Mouse (Mus musculus): ENCODE measurements at regions not wholly inside any gene's neighbourhood (a gene's known extent, or its start where the extent isn't known, plus 50 kb on each side); places are given as distances from the start of the nearest gene placed in this dataset.
"Not testable (repeated sequence)": the region's sequence is repeated elsewhere in the genome, so short reads cannot be mapped to it uniquely, and the experiment has no call there.

DNA sequence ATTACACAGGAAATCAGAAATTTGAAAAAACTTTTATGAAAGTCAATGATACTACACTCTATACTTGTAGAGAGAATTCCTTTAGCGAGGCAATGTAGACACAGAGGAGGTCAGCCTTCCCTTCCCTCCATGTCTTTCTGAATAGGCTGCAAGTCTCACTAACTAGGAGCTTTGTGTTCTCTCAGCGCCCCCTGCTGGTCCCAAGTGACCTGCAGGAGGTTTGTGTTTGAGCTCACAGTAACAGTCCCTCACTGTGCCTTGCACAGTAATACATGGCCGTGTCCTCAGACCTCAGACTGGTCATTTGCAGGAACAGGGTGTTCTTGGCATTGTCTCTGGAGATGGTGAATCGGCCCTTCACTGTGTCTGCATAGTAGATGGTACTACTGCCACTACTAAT lies 315.2 kb downstream of the Adam6a start:
- 37% methylated on average over 4 of the region's 4 CpGs for WGBS
- H3K4me1 ChIP-seq (ENCODE audit: control insufficient read depth, insufficient read depth, insufficient read length, low read length): no peaks in the 10 kb centered on the region
- H3K27ac ChIP-seq (ENCODE audit: insufficient read depth, low read depth, low read length): no peak overlapping the region
- TF ChIP-seq POLR2A (IDR thresholded peaks at IDR 0.05; ENCODE audit: low read depth, low read length) (no peak), CTCF (IDR thresholded peaks at IDR 0.05; ENCODE audit: extremely low read depth, insufficient read length, insufficient replicate concordance, low read depth, low read length) (peak; percentile 53; the same call in 1 of the 2 replicates)
- no peak overlapping the region for H3K4me3 ChIP-seq (ENCODE audit: low read depth, low read length)
- H3K27me3 ChIP-seq (ENCODE audit: control insufficient read depth, insufficient read depth, low read length): no peaks in the 10 kb centered on the region
- no peaks in the 10 kb centered on the region for H3K36me3 ChIP-seq (ENCODE audit: control insufficient read depth, insufficient read depth, low read length)

DNA sequence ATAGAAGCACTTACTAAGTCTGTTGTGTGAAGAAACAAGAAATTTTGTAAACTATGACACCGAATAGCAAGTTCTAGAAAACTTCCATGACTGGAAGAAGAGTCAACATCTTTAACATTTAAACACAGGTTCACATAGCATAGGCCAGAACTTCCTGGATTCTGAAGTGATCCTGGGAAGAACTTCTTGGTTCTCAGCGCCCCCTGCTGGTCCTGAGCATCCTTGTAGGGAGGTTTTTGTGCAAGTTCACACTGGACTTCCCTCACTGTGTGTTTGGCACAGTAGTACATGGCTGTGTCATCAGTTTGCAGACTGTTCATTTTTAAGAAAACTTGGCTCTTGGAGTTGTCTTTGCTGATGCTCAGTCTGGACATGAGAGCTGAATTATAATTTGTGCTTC lies 335.1 kb downstream of the Adam6a start:
- Histone ChIP-seq H3K4me1 (ENCODE audit: control insufficient read depth, insufficient read depth, insufficient read length, low read length) (no peaks in the 10 kb centered on the region), H3K4me3 (ENCODE audit: low read depth, low read length) (no peak overlapping the region), H3K36me3 (ENCODE audit: control insufficient read depth, insufficient read depth, low read length) (no peaks in the 10 kb centered on the region), H3K27me3 (ENCODE audit: control insufficient read depth, insufficient read depth, low read length) (no peaks in the 10 kb centered on the region), H3K27ac (ENCODE audit: insufficient read depth, low read depth, low read length) (no peak overlapping the region)
- peak; percentile 20; the same call in 1 of the 2 replicates for TF ChIP-seq CTCF (IDR thresholded peaks at IDR 0.05; ENCODE audit: extremely low read depth, insufficient read length, insufficient replicate concordance, low read depth, low read length)
- TF ChIP-seq POLR2A (IDR thresholded peaks at IDR 0.05; ENCODE audit: low read depth, low read length): no peak
- WGBS: 21% methylated on average over 2 of the region's 2 CpGs

- no peaks in the 10 kb centered on the region for H3K27me3 ChIP-seq (ENCODE audit: control insufficient read depth, insufficient read depth, low read length)
- no peaks in the 10 kb centered on the region for H3K36me3 ChIP-seq (ENCODE audit: control insufficient read depth, insufficient read depth, low read length)
- TF ChIP-seq CTCF (IDR thresholded peaks at IDR 0.05; ENCODE audit: extremely low read depth, insufficient read length, insufficient replicate concordance, low read depth, low read length) (no peak), POLR2A (IDR thresholded peaks at IDR 0.05; ENCODE audit: low read depth, low read length) (no peak)
- WGBS: 36% methylated on average over 4 of the region's 4 CpGs
- H3K27ac ChIP-seq (ENCODE audit: insufficient read depth, low read depth, low read length): no peak overlapping the region
- H3K4me3 ChIP-seq (ENCODE audit: low read depth, low read length): no peak overlapping the region
- no peaks in the 10 kb centered on the region for H3K4me1 ChIP-seq (ENCODE audit: control insufficient read depth, insufficient read depth, insufficient read length, low read length)
Observed at GRCm38 (mm10) chr12:113896152-113896551, 352.4 kb downstream of the Adam6a start.

GRCm38 (mm10) chr12:113906459-113906858 lies 362.8 kb downstream of the Adam6a start:
- no peak overlapping the region for H3K27ac ChIP-seq (ENCODE audit: insufficient read depth, low read depth, low read length)
- no peak overlapping the region for H3K4me3 ChIP-seq (ENCODE audit: low read depth, low read length)
- H3K4me1 ChIP-seq (ENCODE audit: control insufficient read depth, insufficient read depth, insufficient read length, low read length): no peaks in the 10 kb centered on the region
- TF ChIP-seq POLR2A (IDR thresholded peaks at IDR 0.05; ENCODE audit: low read depth, low read length): no peak
- no peak for TF ChIP-seq CTCF (IDR thresholded peaks at IDR 0.05; ENCODE audit: extremely low read depth, insufficient read length, insufficient replicate concordance, low read depth, low read length)
- no peaks in the 10 kb centered on the region for H3K36me3 ChIP-seq (ENCODE audit: control insufficient read depth, insufficient read depth, low read length)
- H3K27me3 ChIP-seq (ENCODE audit: control insufficient read depth, insufficient read depth, low read length): no peaks in the 10 kb centered on the region

DNA sequence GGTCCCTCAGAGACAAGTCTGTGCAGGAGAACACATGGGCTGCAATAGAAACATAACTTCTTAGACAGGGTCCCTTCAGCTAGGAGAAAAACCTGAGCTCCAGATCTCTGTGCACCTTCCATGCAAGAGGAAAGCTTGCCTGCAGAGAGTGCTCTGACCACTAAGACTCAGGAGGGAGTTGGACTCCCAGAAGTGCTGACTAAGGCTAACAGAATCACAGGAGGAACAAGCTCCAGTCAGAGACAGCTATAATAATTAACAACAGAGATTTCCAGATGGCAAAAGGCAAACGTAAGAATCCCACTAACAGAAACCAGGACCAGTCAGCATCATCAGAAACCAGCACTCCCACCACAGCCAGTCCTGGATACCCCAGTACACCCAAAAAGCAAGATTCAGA lies 364.0 kb downstream of the Adam6a start:
- TF ChIP-seq CTCF (IDR thresholded peaks at IDR 0.05; ENCODE audit: extremely low read depth, insufficient read length, insufficient replicate concordance, low read depth, low read length) (no peak), POLR2A (IDR thresholded peaks at IDR 0.05; ENCODE audit: low read depth, low read length) (no peak)
- no peaks in the 10 kb centered on the region for H3K4me1 ChIP-seq (ENCODE audit: control insufficient read depth, insufficient read depth, insufficient read length, low read length)
- no peak overlapping the region for H3K27ac ChIP-seq (ENCODE audit: insufficient read depth, low read depth, low read length)
- no peak overlapping the region for H3K4me3 ChIP-seq (ENCODE audit: low read depth, low read length)
- WGBS: 44% methylated on average over 1 of the region's 1 CpGs
- H3K36me3 ChIP-seq (ENCODE audit: control insufficient read depth, insufficient read depth, low read length): no peaks in the 10 kb centered on the region
- H3K27me3 ChIP-seq (ENCODE audit: control insufficient read depth, insufficient read depth, low read length): no peaks in the 10 kb centered on the region

GRCm38 (mm10) chr12:113911770-113912169 lies 368.1 kb downstream of the Adam6a start:
- Histone ChIP-seq H3K4me1 (ENCODE audit: control insufficient read depth, insufficient read depth, insufficient read length, low read length) (no peaks in the 10 kb centered on the region), H3K4me3 (ENCODE audit: low read depth, low read length) (no peak overlapping the region), H3K27ac (ENCODE audit: insufficient read depth, low read depth, low read length) (no peak overlapping the region), H3K36me3 (ENCODE audit: control insufficient read depth, insufficient read depth, low read length) (no peaks in the 10 kb centered on the region), H3K27me3 (ENCODE audit: control insufficient read depth, insufficient read depth, low read length) (no peaks in the 10 kb centered on the region)
- no peak for TF ChIP-seq CTCF (IDR thresholded peaks at IDR 0.05; ENCODE audit: extremely low read depth, insufficient read length, insufficient replicate concordance, low read depth, low read length)
- TF ChIP-seq POLR2A (IDR thresholded peaks at IDR 0.05; ENCODE audit: low read depth, low read length): no peak
- WGBS: 36% methylated on average over 3 of the region's 3 CpGs

GRCm38 (mm10) chr12:113940721-113941120 lies 397.0 kb downstream of the Adam6a start:
- Histone ChIP-seq H3K36me3 (ENCODE audit: control insufficient read depth, insufficient read depth, low read length) (no peaks in the 10 kb centered on the region), H3K27me3 (ENCODE audit: control insufficient read depth, insufficient read depth, low read length) (no peaks in the 10 kb centered on the region), H3K27ac (ENCODE audit: insufficient read depth, low read depth, low read length) (no peak overlapping the region), H3K4me3 (ENCODE audit: low read depth, low read length) (no peak overlapping the region), H3K4me1 (ENCODE audit: control insufficient read depth, insufficient read depth, insufficient read length, low read length) (no peaks in the 10 kb centered on the region)
- TF ChIP-seq POLR2A (IDR thresholded peaks at IDR 0.05; ENCODE audit: low read depth, low read length) (no peak), CTCF (IDR thresholded peaks at IDR 0.05; ENCODE audit: extremely low read depth, insufficient read length, insufficient replicate concordance, low read depth, low read length) (no peak)

GRCm38 (mm10) chr12:113943661-113944327 lies 400.1 kb downstream of the Adam6a start:
- H3K27ac ChIP-seq (ENCODE audit: insufficient read depth, low read depth, low read length); H3K36me3 ChIP-seq (ENCODE audit: control insufficient read depth, insufficient read depth, low read length); H3K4me3 ChIP-seq (ENCODE audit: low read depth, low read length); H3K27me3 ChIP-seq (ENCODE audit: control insufficient read depth, insufficient read depth, low read length); H3K4me1 ChIP-seq (ENCODE audit: control insufficient read depth, insufficient read depth, insufficient read length, low read length): not testable (repeated sequence)
- WGBS: 77% methylated on average over 1 of the region's 1 CpGs

DNA sequence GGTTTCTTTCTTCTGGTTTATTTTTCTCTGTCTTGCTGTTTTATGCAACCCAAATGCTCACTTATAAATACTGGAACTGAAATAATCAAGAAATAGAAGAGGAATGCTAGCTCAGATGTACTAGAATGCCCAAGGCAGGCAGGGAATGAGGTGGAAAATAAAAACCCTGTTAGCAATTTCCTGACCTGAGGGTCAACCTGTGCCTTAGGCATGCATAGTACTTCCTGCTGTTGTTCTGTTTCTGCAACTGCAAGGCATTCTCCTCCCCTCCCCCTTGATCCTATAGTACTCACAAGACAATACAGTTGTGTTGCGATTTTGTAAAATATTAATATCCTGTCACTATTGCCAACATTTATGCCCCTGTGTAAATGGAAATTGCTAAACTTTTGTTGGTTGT lies 402.1 kb downstream of the Adam6a start:
- H3K4me1 ChIP-seq (ENCODE audit: control insufficient read depth, insufficient read depth, insufficient read length, low read length); H3K27me3 ChIP-seq (ENCODE audit: control insufficient read depth, insufficient read depth, low read length); H3K4me3 ChIP-seq (ENCODE audit: low read depth, low read length); H3K27ac ChIP-seq (ENCODE audit: insufficient read depth, low read depth, low read length); H3K36me3 ChIP-seq (ENCODE audit: control insufficient read depth, insufficient read depth, low read length): not testable (repeated sequence)
- 97% methylated on average over 1 of the region's 1 CpGs for WGBS

DNA sequence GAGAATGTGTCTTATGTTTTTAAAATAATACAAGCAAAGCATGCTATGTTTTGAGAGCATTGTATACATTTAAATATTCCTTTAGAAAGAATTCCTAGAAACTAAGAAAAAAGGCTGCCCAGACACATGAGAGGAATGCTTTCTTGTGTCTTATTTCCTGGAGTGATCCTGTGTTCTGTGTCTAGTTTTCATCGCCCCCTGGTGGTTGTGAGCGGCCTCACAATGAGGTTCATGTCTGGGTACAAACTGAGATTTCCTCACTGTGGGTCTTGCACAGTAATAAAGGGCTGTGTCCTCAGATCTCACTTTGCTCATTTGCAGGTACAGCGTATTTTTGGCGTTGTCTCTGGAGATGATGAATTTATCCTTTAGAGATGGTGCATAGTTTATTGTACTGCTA lies 404.3 kb downstream of the Adam6a start:
- H3K27ac ChIP-seq (ENCODE audit: insufficient read depth, low read depth, low read length); H3K4me3 ChIP-seq (ENCODE audit: low read depth, low read length); H3K4me1 ChIP-seq (ENCODE audit: control insufficient read depth, insufficient read depth, insufficient read length, low read length); H3K27me3 ChIP-seq (ENCODE audit: control insufficient read depth, insufficient read depth, low read length); H3K36me3 ChIP-seq (ENCODE audit: control insufficient read depth, insufficient read depth, low read length): not testable (repeated sequence)
- WGBS: 25% methylated on average over 4 of the region's 4 CpGs
